Mouse (Mus musculus): ENCODE data around the gene Vipr1. TPM values are rescaled to one million over a fixed set of nuclear protein-coding genes. Genes with fewer than 3 reads are reported as not detected.
A peak's percentile ranks its signal among the peaks of the same experiment; 100 is the strongest.
"Not testable (repeated sequence)": the region's sequence is repeated elsewhere in the genome, so short reads cannot be mapped to it uniquely, and the experiment has no call there.

Gene Vipr1
- polyA plus RNA-seq (2015; fragmentation: Nextera tagmentation; extraction: Ambion mirVana) = 0.36 and 0.50 TPM in 2 replicates

DNA sequence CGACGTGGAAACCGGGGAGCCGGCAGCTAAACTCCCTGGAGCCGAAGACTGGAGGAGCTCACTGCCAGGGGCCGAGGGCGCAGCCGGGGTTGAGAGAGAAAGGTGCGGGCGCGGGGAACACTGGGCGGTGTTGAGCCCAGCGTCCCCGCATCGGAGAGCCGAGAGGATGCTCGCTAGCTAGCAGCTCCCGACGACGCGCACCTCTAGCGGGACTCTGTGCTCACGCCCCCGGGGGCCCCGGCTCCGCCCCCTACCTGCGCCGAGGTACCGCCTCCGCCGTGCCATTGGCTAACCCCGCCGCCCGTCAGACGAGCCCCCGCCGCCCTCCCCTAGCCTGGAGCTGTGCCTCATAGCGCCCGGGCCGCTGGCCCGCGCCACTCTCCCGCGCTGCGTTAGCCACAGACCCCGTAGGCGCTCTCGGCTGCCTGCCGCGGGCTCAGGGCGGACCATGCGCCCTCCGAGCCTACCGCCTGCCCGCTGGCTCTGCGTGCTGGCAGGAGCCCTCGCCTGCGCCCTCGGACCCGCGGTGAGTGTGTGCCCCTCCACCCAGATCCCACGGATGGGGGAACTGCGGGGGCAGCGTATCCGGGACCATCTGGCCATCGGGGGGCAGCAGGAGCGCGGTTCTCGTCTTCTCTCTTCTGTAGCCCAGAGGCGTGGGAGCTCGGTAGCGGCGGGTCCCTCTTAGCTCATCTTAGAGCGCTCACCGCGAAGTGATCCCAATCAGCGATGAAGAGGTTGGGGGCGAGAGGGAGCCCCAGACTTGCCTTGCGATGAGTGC lies at the start of gene Vipr1:
Gene Vipr1 (plus strand): TSS at position 316 of the 781 bp plus-strand sequence.
- Histone ChIP-seq H3K36me3 (ENCODE audit: control insufficient read depth, insufficient read depth, low read length) (no peaks in the 10 kb centered on the region), H3K4me1 (replicated peaks; ENCODE audit: control insufficient read depth, insufficient read depth, low read length) (peaks cover 14% of the 10 kb centered on the region), H3K9ac (ENCODE audit: low read length) (peak within 1 kb of the TSS; percentile 67), H3K27me3 (ENCODE audit: control insufficient read depth, insufficient read depth, low read depth, low read length) (peaks cover 47% of the 10 kb centered on the region), H3K4me2 (ENCODE audit: low read depth, low read length) (peak within 1 kb of the TSS; percentile 98), H3K27ac (ENCODE audit: low read length) (no peak within 1 kb of the TSS), H3K4me3 (ENCODE audit: low read length) (peak within 1 kb of the TSS; percentile 59), H3K9me3 (ENCODE audit: control insufficient read depth, low read length) (no peaks in the 10 kb centered on the region)
- ATAC-seq (ENCODE audit: low read depth) = peak; percentile 92
- under 1% methylated on average over 60 of the region's 79 CpGs for WGBS

DNA sequence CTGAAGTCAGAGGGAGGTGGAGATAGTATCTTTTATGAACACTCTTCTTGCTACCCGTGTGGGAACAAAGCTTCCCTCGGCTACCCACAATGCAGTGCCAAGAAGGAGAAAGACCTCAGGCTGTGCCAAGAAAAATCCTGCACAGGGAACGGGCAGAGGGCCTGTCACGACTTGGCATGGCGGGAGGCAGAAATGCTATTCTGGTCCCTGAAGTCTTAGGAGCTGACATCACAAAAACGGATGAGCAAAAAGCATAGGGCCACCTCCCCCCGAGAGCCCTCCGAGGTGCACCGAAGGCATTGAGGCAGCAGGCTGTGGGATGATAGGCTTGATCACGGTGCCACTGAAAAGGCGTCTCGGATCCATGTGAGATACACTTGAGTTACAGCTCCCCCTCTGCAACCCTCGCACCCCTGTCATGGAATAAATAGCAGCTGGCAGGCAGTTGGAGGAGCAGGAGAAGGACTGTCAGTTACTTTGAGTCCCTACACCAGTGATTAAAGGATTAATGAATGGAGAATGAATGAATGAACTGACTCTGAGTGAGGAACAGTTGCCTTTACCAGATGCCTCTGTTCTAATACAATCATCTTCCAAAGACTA lies 49.5 kb upstream of the Vipr1 start:
- H3K36me3 ChIP-seq (ENCODE audit: control insufficient read depth, insufficient read depth, low read length) = no peaks in the 10 kb centered on the region
- H3K9me3 ChIP-seq (ENCODE audit: control insufficient read depth, low read length) = peaks cover 4% of the 10 kb centered on the region
- no peak overlapping the region for H3K27ac ChIP-seq (ENCODE audit: low read length)
- ATAC-seq (ENCODE audit: low read depth) = no peak
- H3K9ac ChIP-seq (ENCODE audit: low read length) = no peak overlapping the region
- peaks cover 4% of the 10 kb centered on the region; the same call in 1 of the 2 replicates for H3K4me1 ChIP-seq (replicated peaks; ENCODE audit: control insufficient read depth, insufficient read depth, low read length)
- H3K4me3 ChIP-seq (ENCODE audit: low read length) = no peak overlapping the region
- no peak overlapping the region for H3K4me2 ChIP-seq (ENCODE audit: low read depth, low read length)
- H3K27me3 ChIP-seq (ENCODE audit: control insufficient read depth, insufficient read depth, low read depth, low read length) = no peaks in the 10 kb centered on the region
- WGBS = 72% methylated on average over 13 of the region's 13 CpGs

DNA sequence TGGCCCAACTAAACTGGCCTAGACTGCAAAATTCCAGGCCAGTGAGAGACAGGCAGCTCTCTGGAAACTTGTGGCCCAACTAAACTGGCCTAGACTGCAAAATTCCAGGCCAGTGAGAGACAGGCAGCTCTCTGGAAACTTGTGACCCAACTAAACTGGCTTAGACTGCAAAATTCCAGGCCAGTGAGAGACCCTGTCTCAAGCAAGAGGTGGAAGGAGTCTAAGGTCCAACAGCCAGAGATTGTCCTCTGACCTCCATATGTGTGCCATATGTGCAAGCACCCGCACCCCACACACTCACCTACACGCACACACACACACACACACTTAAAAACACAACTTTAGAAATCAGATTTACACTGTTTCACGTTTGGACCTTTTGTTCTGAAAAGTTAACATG lies 48.7 kb upstream of the Vipr1 start:
- ATAC-seq (ENCODE audit: low read depth); H3K4me1 ChIP-seq (replicated peaks; ENCODE audit: control insufficient read depth, insufficient read depth, low read length); H3K36me3 ChIP-seq (ENCODE audit: control insufficient read depth, insufficient read depth, low read length); H3K4me3 ChIP-seq (ENCODE audit: low read length); H3K27ac ChIP-seq (ENCODE audit: low read length); H3K9ac ChIP-seq (ENCODE audit: low read length); H3K4me2 ChIP-seq (ENCODE audit: low read depth, low read length); H3K27me3 ChIP-seq (ENCODE audit: control insufficient read depth, insufficient read depth, low read depth, low read length); H3K9me3 ChIP-seq (ENCODE audit: control insufficient read depth, low read length): not testable (repeated sequence)
- WGBS = 82% methylated on average over 3 of the region's 3 CpGs

DNA sequence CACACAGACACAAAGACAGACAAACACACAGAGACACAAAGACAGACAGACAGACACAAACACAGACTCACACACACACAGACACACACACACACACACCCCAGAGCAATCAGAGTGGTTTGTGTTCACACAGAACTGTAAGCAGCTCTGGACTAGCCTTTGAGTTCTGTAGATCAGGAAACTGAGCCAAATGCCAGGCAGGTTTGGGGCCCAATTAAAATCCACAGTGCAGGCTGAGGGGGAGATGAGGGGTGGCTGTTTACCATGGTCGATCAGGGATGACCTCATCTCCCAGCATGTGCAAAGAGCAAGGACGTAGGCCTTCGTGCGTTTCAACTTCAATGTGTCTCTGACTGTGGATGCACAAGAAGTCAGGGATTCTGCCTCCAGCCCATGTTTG lies 47.7 kb upstream of the Vipr1 start:
- no peaks in the 10 kb centered on the region for H3K9me3 ChIP-seq (ENCODE audit: control insufficient read depth, low read length)
- WGBS = 57% methylated on average over 4 of the region's 4 CpGs
- ATAC-seq (ENCODE audit: low read depth) = no peak

DNA sequence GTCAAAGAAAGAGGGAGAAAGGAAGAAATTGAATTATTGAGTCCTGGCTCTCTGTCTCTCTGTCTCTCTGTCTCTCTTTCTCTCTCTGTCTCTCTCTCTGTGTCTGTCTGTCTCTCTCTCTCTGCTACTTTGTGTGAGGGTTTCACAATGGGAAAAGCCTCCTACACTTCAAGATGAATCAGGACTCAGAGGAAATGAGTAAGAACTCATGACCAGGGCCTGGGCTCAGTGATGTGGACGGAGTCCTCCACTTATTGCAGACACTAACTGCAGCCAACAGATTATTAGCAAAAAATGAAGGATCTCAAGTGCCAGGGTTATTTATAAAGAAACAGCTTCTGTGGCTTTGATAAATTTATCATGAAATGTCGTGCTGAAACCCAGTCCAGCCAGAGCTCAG lies 44.4 kb upstream of the Vipr1 start:
- Histone ChIP-seq H3K27ac (ENCODE audit: low read length) (no peak overlapping the region), H3K4me2 (ENCODE audit: low read depth, low read length) (no peak overlapping the region), H3K9ac (ENCODE audit: low read length) (no peak overlapping the region), H3K4me1 (replicated peaks; ENCODE audit: control insufficient read depth, insufficient read depth, low read length) (peaks cover 13% of the 10 kb centered on the region), H3K9me3 (ENCODE audit: control insufficient read depth, low read length) (no peaks in the 10 kb centered on the region), H3K27me3 (ENCODE audit: control insufficient read depth, insufficient read depth, low read depth, low read length) (no peaks in the 10 kb centered on the region; the same call in 1 of the 2 replicates), H3K4me3 (ENCODE audit: low read length) (no peak overlapping the region), H3K36me3 (ENCODE audit: control insufficient read depth, insufficient read depth, low read length) (no peaks in the 10 kb centered on the region)
- 62% methylated on average over 2 of the region's 2 CpGs for WGBS
- ATAC-seq (ENCODE audit: low read depth) = no peak

More for the DNA sequence above, 47.7 kb upstream of the Vipr1 start:
- no peak overlapping the region for H3K4me3 ChIP-seq (ENCODE audit: low read length)
- no peaks in the 10 kb centered on the region for H3K36me3 ChIP-seq (ENCODE audit: control insufficient read depth, insufficient read depth, low read length)
- H3K9ac ChIP-seq (ENCODE audit: low read length) = no peak overlapping the region
- H3K27ac ChIP-seq (ENCODE audit: low read length) = no peak overlapping the region
- H3K4me1 ChIP-seq (replicated peaks; ENCODE audit: control insufficient read depth, insufficient read depth, low read length) = peaks cover 2% of the 10 kb centered on the region; the same call in 1 of the 2 replicates
- no peaks in the 10 kb centered on the region for H3K27me3 ChIP-seq (ENCODE audit: control insufficient read depth, insufficient read depth, low read depth, low read length)
- no peak overlapping the region for H3K4me2 ChIP-seq (ENCODE audit: low read depth, low read length)

DNA sequence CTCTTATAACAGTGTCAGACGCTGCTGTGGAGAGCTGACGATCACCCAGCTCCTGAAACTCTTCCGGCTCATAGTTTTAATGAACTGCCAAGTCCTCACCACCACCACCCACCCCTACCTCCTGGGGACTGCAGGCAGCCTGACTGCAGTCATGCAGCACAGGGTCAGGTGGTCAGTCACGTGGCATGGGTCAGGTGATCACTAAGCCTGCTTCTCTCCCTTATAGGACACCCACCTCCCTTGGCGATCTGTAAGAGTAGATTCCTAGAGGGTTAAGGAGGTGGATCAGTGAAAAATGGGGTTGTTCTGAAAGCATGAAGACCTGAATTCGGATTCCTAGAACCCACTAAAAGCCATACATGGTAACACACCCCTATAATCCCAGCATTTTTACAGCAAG lies 43.0 kb upstream of the Vipr1 start:
- H3K4me3 ChIP-seq (ENCODE audit: low read length) = no peak overlapping the region
- H3K9ac ChIP-seq (ENCODE audit: low read length) = no peak overlapping the region
- H3K4me2 ChIP-seq (ENCODE audit: low read depth, low read length) = no peak overlapping the region
- no peaks in the 10 kb centered on the region for H3K9me3 ChIP-seq (ENCODE audit: control insufficient read depth, low read length)
- no peaks in the 10 kb centered on the region for H3K36me3 ChIP-seq (ENCODE audit: control insufficient read depth, insufficient read depth, low read length)
- peaks cover 13% of the 10 kb centered on the region for H3K4me1 ChIP-seq (replicated peaks; ENCODE audit: control insufficient read depth, insufficient read depth, low read length)
- no peak overlapping the region for H3K27ac ChIP-seq (ENCODE audit: low read length)
- H3K27me3 ChIP-seq (ENCODE audit: control insufficient read depth, insufficient read depth, low read depth, low read length) = no peaks in the 10 kb centered on the region; the same call in 1 of the 2 replicates
- ATAC-seq (ENCODE audit: low read depth) = no peak
- WGBS = 69% methylated on average over 6 of the region's 6 CpGs

DNA sequence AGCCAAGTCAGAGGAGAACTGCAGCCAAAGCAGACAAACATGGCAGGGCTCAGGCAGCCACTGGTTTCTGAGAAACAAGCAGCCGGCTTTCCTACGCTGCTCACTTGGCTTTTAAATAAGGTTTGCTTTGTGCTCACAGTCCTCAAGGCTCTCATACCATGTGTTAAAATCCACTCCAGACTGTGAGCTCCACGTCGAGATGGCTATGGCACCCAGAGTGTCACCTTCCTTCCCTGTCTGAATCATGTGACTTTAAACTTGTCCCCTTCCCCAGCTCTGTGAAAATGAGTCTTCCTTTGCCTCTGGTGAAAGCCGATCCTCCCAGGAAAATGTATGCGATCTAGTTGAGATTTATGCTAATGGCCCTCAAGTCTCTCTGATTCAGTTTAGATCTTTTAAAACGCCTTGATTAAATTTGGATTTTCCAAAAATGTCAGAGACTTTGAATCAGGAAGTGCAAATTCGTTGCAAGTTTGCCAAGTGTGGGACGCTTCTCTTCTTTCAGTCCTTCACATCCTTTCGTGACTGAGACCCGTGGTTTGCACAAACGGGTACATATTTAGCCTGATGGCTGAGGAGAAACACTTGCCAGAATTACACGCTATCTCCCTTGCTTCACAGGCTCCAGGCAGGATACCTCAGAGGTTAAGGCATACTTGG lies 42.2 kb upstream of the Vipr1 start:
- Histone ChIP-seq H3K9ac (ENCODE audit: low read length) (0 out of 2 replicates have a peak overlapping the region, but pooled peaks have one; percentile 14), H3K27ac (ENCODE audit: low read length) (no peak overlapping the region), H3K36me3 (ENCODE audit: control insufficient read depth, insufficient read depth, low read length) (no peaks in the 10 kb centered on the region), H3K4me1 (replicated peaks; ENCODE audit: control insufficient read depth, insufficient read depth, low read length) (peaks cover 13% of the 10 kb centered on the region), H3K4me2 (ENCODE audit: low read depth, low read length) (peak overlapping the region; percentile 13; the same call in 1 of the 2 replicates), H3K4me3 (ENCODE audit: low read length) (no peak overlapping the region), H3K9me3 (ENCODE audit: control insufficient read depth, low read length) (no peaks in the 10 kb centered on the region), H3K27me3 (ENCODE audit: control insufficient read depth, insufficient read depth, low read depth, low read length) (no peaks in the 10 kb centered on the region; the same call in 1 of the 2 replicates)
- whole genome bisulfite sequencing = 26% methylated on average over 13 of the region's 13 CpGs
- ATAC-seq (ENCODE audit: low read depth) = peak; percentile 34; the same call in 1 of the 2 replicates

DNA sequence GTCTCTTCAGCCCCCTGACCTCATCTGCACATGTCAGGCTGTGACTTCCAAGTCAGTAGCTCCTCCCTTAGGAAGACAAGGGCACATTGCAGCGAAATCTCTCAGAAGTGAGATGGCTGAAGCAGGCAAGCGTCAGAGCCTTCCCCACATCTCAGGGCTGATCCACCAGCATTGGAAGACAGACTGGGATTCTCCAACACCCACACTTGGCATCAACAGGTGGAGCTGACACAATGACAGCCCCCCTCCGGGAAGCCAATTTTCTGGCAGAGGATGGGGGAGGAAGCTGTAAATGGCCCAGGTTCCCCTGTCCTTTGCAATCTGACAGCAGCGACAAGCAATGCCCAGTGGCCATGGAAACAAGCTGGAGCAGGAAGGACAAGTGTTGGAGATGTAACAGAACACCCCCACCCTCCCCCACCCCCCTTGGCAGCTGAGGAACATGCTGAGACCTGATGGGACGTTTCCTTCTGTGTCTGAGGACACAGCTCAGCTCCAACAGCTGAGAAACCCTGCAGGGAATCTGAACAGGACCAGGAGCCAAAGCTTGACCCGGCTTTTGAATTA lies 41.6 kb upstream of the Vipr1 start:
- Histone ChIP-seq H3K36me3 (ENCODE audit: control insufficient read depth, insufficient read depth, low read length) (no peaks in the 10 kb centered on the region), H3K4me1 (replicated peaks; ENCODE audit: control insufficient read depth, insufficient read depth, low read length) (peaks cover 13% of the 10 kb centered on the region), H3K9me3 (ENCODE audit: control insufficient read depth, low read length) (no peaks in the 10 kb centered on the region), H3K4me3 (ENCODE audit: low read length) (no peak overlapping the region), H3K27ac (ENCODE audit: low read length) (no peak overlapping the region), H3K27me3 (ENCODE audit: control insufficient read depth, insufficient read depth, low read depth, low read length) (no peaks in the 10 kb centered on the region; the same call in 1 of the 2 replicates), H3K4me2 (ENCODE audit: low read depth, low read length) (peak overlapping the region; percentile 13; the same call in 1 of the 2 replicates), H3K9ac (ENCODE audit: low read length) (no peak overlapping the region)
- WGBS = 17% methylated on average over 6 of the region's 6 CpGs
- peak; percentile 31; the same call in 1 of the 2 replicates for ATAC-seq (ENCODE audit: low read depth)

DNA sequence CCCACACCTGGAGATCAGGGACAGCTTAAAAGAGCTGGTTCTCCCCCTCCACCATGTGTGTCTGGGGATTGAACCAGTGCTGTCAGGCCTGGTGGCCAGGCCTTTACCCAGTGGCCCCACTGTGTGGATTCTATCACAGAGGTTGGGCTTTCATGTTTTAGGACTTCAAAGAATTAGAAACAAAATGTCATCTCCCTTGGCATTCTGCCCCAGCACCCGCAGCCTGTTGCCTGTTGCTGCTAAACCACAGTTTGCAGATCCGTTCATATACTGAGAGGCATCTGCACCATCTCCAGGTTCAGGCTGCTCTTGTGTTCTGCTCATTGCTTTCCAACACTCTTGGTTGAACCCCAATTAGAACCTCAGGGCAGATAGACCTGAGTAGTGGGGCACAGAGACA lies 40.1 kb upstream of the Vipr1 start:
- H3K27ac ChIP-seq (ENCODE audit: low read length) = no peak overlapping the region
- no peaks in the 10 kb centered on the region for H3K9me3 ChIP-seq (ENCODE audit: control insufficient read depth, low read length)
- no peak for ATAC-seq (ENCODE audit: low read depth)
- peaks cover 13% of the 10 kb centered on the region for H3K4me1 ChIP-seq (replicated peaks; ENCODE audit: control insufficient read depth, insufficient read depth, low read length)
- H3K36me3 ChIP-seq (ENCODE audit: control insufficient read depth, insufficient read depth, low read length) = no peaks in the 10 kb centered on the region
- H3K4me3 ChIP-seq (ENCODE audit: low read length) = no peak overlapping the region
- H3K27me3 ChIP-seq (ENCODE audit: control insufficient read depth, insufficient read depth, low read depth, low read length) = no peaks in the 10 kb centered on the region; the same call in 1 of the 2 replicates
- H3K9ac ChIP-seq (ENCODE audit: low read length) = no peak overlapping the region
- 62% methylated on average over 2 of the region's 2 CpGs for WGBS
- H3K4me2 ChIP-seq (ENCODE audit: low read depth, low read length) = no peak overlapping the region

All from lung, embryonic 16.5 days (tissue).